Mouse (Mus musculus) heart, adult 2 months (tissue): ENCODE results near the gene Slc19a2.

ENCODE experiments used
- CTCF ChIP-seq: fragments of 200-600 bp; IDR thresholded peaks from 2 replicates; pipeline ENCODE4 v1.8.1; 2022; ENCODE audit warnings: antibody characterized with exemption, mild to moderate bottlenecking, moderate library complexity
- EP300 ChIP-seq: fragments of 200-500 bp; IDR thresholded peaks from 2 replicates; pipeline ENCODE4 v1.6.1; 2011; ENCODE audit warnings: low read depth, low read length, control low read depth; ENCODE audit not compliant: insufficient read depth
- POLR2A ChIP-seq: fragments of 200-500 bp; IDR thresholded peaks from 2 replicates; pipeline ENCODE4 v1.6.1; 2011; ENCODE audit warnings: mild to moderate bottlenecking, low read depth, low read length, control low read depth; ENCODE audit not compliant: insufficient read depth

DNA sequence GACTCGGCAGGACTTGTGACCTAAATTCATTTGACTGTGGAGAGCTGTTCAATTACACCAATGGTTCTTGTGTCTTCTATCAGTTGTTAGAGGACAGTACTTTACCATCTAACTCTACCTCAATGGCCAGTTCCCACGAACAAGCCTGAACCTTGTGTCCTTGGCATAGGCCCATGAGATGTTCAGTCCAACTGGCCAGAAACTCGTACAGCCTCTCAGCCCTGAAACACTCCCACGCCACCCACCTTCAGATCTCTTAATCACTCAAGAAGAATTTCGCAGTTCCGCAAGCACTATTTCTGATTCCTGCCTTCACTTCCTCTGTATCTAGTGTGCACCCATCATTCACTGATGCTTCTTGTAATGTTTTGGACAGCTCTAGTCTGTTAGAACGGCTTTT is 12.8 kb upstream of the Slc19a2 start:
- no peak for TF ChIP-seq POLR2A
- TF ChIP-seq CTCF = no peak
- TF ChIP-seq EP300 = no peak
